Mouse (Mus musculus): ENCODE measurements around the gene Bcl2l12.

GRCm38 (mm10) chr7:44975117-44975419, 23.4 kb downstream of the Bcl2l12 start:
- TF ChIP-seq GATA1 (IDR thresholded peaks at IDR 0.05; ENCODE audit: borderline replicate concordance, low read length) (no peak), FLI1 (IDR thresholded peaks at IDR 0.05; ENCODE audit: low read length) (no peak)
